Mouse (Mus musculus): ENCODE data around the gene Gm45062.

Gene Gm45062

GRCm38 (mm10) chr6:8259004-8259666, at the start of gene Gm45062, which contains the start of the genes Rpa3 and Umad1:
TSS of gene Gm45062 (plus strand) at chr6:8259450.
TSS of gene Rpa3 (minus strand) at chr6:8259173.
TSS of gene Umad1 (plus strand) at chr6:8259288.
- peak; percentile 97 for DNase-seq (ENCODE audit: low read depth, low spot score)

GRCm38 (mm10) chr6:8209866-8210186, 49.4 kb upstream of the Gm45062 start:
- no peak for DNase-seq (ENCODE audit: low read depth, low spot score)

- peak; percentile 6 for DNase-seq (ENCODE audit: low read depth, low spot score)
These were observed 48.6 kb upstream of the Gm45062 start for GRCm38 (mm10) chr6:8210661-8211060.

GRCm38 (mm10) chr6:8227035-8227434, 32.2 kb upstream of the Gm45062 start:
- DNase-seq (ENCODE audit: low read depth, low spot score), result no peak

GRCm38 (mm10) chr6:8228596-8228995, 30.7 kb upstream of the Gm45062 start:
- DNase-seq (ENCODE audit: low read depth, low spot score), result no peak

GRCm38 (mm10) chr6:8258316-8258715, 934 bp upstream of the Gm45062 start:
- no peak for DNase-seq (ENCODE audit: low read depth, low spot score)

- DNase-seq (ENCODE audit: low read depth, low spot score), result no peak
These were observed 406 bp downstream of the Gm45062 start for GRCm38 (mm10) chr6:8259667-8260044.

- no peak for DNase-seq (ENCODE audit: low read depth, low spot score)
These were observed 11.8 kb downstream of the Gm45062 start for GRCm38 (mm10) chr6:8271047-8271446.

GRCm38 (mm10) chr6:8274387-8275054, 15.3 kb downstream of the Gm45062 start:
- DNase-seq (ENCODE audit: low read depth, low spot score), result peak; percentile 45

GRCm38 (mm10) chr6:8275098-8275497, 15.8 kb downstream of the Gm45062 start:
- DNase-seq (ENCODE audit: low read depth, low spot score), result no peak

GRCm38 (mm10) chr6:8276431-8276830, 17.2 kb downstream of the Gm45062 start:
- no peak for DNase-seq (ENCODE audit: low read depth, low spot score)

- no peak for DNase-seq (ENCODE audit: low read depth, low spot score)
These were observed 19.3 kb downstream of the Gm45062 start for GRCm38 (mm10) chr6:8278426-8279002.

- no peak for DNase-seq (ENCODE audit: low read depth, low spot score)
These were observed 24.0 kb downstream of the Gm45062 start for GRCm38 (mm10) chr6:8283255-8283654.

- no peak for DNase-seq (ENCODE audit: low read depth, low spot score)
These were observed 26.2 kb downstream of the Gm45062 start for GRCm38 (mm10) chr6:8285401-8285960.

- DNase-seq (ENCODE audit: low read depth, low spot score), result no peak
These were observed 26.9 kb downstream of the Gm45062 start for GRCm38 (mm10) chr6:8286146-8286545.

GRCm38 (mm10) chr6:8288755-8289580, 29.7 kb downstream of the Gm45062 start:
- DNase-seq (ENCODE audit: low read depth, low spot score), result no peak

- no peak for DNase-seq (ENCODE audit: low read depth, low spot score)
These were observed 35.0 kb downstream of the Gm45062 start for GRCm38 (mm10) chr6:8294048-8294784.

GRCm38 (mm10) chr6:8299066-8299863, 40.0 kb downstream of the Gm45062 start:
- DNase-seq (ENCODE audit: low read depth, low spot score), result no peak

- DNase-seq (ENCODE audit: low read depth, low spot score), result no peak
These were observed 48.9 kb downstream of the Gm45062 start for GRCm38 (mm10) chr6:8307878-8308775.
